Mouse (Mus musculus) monocyte, adult 5-6 weeks (primary cell): Measurements from ENCODE around the gene Tagln2. TPM values are rescaled to one million over a fixed set of nuclear protein-coding genes. Genes with fewer than 3 reads are reported as not detected.

Experiments
- ATAC-seq: fragments of 153-309, 156-312 bp; replicated peaks from 2 replicates; pipeline ENCODE4 v1.8.0; 2017; ENCODE audit warnings: mild to moderate bottlenecking; ENCODE audit not compliant: low TSS enrichment, insufficient number of reproducible peaks, severe bottlenecking, poor library complexity, low FRiP score
- total RNA-seq: library from RNA; stranded (forward); fragments of 200-1000, 200-491, 200-594 nt; gene quantifications from 3 replicates; pipeline ENCODE4 v1.2.3, GENCODE M21; 2017

Gene Tagln2
- total RNA-seq, 1 experiment from 2014 or later: 202 TPM

DNA sequence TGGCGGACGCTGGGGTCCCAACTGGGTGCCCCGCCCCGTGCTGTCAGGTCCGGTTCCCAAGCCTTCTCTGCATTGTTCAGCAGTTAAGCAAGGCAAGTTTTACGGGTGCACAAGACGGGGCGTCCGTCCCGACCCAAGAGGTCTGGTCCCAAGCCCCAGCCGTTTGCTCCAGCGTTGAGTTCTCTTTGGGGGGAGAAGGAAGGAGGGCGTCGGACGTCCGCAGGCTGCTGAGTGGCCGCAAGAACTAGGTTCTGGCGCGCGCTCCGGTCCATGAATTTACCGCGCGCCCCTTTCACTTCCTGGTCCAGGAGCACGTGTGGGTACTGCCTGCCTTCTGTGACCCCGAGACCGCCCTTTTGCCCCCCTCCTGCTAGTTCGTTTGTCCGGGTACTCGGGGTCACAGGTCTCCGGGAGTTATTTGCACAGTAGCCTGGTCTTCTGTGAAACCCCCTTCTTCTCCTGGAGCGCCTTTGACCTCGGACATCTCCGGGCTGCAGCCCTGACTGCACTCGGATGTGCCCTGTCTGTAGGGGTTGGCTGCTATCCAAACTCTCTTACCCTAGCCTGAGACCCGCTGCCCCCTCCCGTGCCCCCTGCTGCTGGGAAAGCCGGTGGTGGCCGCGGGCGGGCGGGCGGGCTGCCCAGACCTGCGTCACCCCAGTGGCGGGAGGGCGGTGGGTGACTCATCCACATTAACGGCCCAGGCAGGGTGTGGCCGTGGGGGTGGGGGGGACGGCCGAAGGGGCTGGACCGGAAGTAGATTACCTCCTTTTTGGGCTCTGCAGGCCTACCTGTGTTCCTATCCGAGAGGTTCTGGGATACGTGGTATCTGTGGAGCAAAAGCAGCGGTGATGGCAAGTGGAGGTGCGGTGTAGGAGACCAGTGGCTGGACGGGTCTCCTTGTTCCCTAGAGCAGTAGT, 864 bp downstream of the Tagln2 start:
- peak; percentile 37; the same call in 1 of the 2 replicates for ATAC-seq

DNA sequence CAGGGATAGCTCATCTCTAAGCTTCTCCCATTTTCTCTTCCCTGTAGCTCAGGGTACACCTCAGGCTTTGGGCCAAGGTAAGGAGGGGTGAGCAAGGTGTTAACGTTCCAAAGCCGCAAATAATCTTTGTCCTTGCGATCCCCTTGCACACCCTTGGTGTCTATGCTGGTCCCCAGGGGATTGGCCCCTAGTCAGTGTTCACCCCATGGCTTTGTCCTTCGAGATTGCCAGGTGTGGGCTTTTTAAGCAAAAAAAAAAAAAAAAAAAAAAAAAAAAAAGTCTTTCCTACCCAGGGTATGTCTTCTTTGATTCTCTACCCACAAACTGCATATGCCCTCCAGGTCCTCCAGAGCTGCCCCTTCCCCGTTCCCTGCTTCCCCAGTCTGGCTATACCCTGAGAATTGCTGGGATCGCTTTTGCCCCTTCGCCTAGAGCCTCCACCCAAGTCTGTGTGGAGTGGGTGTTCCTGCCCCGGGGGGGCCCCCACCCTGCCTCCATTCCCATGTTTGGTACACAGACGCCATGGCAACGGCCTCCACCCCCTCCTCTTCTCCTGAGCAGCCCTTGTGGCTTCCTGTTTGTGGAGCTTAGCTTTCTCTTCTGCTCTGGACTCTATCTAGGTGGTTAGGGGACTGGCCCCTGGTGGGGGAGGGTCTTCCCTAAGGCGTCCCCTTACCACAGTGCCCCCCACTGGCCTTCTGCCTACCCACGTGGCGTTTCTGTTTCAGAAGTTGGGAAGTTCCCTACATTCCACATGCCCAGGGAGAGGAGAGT, 1.7 kb downstream of the Tagln2 start:
- ATAC-seq: peak; percentile 15; the same call in 1 of the 2 replicates

DNA sequence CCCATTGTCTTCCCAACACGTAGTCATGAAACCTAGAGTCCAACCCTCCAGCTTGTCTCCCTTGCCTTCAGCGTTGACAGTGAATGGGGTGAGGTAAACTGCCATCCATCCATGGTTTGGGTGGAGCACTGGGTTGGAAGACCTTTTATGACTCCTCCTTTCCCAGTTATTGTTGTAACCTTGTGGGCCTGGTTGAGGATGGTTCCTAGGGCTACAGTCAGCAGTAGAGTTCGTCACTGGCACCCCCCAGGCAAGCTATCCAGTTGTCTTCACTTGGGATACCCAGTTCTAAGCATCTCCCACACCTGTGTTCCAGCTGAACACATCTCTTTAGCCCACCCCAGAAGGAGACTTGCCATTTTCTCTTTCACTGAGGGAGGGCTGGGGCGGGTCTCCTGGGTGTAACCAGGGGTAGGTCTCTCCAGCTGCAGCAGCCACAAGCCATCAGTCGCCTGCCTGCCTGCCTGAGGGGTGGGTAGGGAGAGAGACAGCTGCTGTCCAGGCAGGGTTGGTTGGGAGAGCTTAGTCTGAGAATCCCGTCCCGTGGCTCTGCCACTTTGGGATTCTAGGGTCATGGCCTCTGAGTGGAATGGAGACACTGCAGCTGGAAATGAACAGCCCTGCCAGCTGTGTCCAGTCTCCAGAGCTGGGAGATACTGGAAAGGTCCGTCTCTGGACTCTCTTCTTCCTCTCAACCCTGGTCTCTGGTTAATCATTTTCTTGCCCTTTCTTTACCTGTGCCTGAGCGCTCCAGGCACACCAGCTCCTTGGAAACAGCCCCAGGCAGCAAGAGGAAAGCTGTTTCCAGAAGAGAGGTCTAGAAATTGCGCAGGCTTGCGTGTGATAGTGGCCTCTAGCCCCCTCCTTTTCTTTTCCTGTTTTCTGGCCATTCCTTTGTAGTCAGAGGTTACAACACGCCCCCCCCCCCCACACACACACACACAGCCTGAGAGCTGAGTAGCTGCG, 2.6 kb downstream of the Tagln2 start:
- ATAC-seq: no peak

DNA sequence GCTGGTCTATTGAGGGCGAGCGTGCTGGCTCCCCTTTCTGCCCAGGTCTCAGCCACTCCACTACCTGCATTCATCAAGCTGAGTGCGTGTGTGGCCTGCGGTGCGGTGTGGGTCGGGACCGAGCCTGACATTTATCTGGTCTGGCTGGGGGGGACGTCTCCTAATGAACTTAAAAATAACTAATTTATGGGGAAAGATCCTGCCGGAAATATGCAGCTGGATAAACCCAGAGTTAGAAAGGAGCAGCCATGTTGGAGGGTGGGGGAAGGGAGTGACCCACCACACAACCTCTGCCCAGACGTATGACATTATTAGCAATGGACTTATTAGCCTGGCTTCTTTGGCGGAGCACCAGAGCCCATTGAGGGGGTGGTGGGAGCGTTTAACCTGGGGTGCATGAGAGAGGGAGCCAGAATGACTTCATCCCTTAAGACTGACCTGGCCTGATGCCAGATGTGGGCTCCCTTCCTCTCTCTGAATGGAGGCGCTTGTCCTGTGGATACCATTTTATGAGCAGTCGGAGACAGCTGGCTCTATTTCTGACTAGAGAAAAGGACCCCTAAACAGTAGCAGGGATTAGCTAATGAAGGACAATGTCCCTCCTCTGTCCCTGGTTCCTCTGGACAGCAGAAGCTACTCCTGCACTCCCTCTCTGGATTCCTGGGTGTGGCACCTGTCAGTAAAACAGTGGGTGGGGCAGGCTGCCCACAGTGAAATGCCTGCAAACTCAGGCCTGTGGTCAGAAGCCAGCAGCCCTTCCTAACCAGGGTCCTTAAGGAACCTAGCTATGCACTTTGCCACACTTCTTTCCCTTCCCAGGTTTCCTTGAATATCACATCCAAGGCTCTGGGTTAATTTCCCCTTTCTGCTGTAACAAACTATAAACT, 3.5 kb downstream of the Tagln2 start:
- no peak for ATAC-seq

DNA sequence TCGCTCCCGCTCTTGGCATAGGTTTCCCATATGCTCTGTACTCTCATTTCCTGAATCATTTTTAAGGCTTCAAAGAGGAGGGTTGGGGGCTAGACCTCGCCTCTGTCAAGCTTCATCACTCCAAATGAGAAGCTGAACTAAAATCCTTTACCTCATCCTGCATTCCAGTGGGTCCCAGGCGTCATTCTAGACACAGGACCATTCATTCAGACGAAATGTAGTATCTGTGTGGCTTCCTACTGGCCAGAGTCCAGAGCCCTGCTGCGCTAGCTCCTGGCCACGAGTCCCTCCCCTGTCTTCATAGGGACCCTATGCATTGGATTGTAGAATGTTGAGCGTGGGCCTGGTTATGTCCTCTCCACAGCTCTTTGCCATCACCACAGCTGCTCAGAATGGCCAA, 4.9 kb downstream of the Tagln2 start:
- no peak for ATAC-seq

DNA sequence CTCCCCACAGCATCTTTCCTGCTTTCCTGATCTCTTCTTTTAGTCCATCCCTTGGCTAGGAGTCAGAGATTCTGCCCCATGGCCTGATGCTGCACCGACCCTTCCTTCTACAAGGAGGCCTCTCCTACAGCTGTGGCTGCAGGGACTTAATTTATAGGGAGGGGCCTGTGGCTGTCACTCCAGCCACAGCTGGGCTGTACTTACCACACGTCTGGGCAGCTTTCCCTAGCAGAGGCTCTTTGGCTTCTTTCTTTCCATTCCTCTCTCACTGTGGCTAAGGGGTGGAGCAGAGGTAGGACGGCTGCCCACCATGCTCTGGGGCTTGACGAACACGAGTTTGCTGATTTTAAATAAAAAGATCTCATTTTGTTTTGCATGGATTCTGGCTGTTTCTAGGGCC, 7.2 kb downstream of the Tagln2 start:
- no peak for ATAC-seq

DNA sequence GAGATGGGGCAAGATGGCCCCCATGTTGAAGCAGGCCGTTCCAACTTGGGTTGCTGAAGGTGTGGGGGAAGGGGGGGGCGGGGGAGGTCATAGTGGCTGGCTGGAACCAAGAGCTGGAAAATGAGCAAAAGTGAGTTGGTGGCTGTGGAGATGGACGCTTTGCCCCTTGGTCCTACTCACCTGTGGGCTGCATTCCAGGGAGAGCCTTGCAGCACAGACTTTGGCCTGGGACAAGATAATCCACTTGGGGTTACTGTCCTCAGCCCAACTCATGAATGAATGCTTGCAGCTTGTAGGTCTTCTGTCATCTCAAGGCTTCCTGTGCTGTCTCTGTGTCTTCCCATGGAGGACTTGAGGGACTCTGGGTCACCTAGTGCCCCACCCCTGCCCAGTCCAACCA, 7.9 kb downstream of the Tagln2 start:
- ATAC-seq: no peak

DNA sequence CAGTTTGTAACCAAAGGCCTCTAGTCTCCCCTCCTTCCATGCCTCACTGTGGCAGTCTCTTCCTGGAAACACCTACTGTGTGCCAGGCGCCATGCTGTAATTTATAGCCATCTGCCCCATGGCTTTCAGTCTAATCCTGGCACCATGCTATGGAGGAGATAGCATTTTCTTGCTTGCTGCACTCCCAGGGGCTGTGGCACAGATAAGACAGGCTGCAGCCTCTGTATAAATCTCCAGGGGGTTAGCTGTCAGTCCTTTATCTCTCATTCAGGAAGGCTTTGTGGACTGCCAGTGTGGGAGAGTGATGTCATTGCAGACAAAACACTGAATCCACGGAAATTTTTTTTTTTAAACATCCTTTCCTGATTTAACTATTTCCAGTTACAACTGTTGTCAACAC, 8.3 kb downstream of the Tagln2 start:
- ATAC-seq: no peak

DNA sequence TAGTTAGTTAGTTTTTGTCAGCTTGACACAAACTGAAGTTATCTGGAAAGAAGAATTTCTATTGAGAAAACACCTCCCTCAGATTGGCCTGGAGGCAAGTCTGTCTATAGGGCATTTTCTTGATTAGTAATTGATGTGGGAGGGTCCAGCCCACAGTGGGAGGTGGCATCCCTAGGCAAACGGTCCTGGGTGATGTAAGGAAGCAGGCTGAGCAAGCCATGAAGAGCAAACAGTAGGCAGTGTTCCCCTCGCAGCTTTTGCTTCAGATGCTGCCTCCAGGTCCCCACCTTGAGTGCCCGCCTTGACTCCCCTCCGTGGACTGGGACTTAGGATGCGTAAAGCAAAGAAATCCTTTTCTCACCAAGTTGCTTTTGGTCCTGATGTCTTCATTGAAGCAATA, 9.4 kb downstream of the Tagln2 start:
- ATAC-seq: no peak

DNA sequence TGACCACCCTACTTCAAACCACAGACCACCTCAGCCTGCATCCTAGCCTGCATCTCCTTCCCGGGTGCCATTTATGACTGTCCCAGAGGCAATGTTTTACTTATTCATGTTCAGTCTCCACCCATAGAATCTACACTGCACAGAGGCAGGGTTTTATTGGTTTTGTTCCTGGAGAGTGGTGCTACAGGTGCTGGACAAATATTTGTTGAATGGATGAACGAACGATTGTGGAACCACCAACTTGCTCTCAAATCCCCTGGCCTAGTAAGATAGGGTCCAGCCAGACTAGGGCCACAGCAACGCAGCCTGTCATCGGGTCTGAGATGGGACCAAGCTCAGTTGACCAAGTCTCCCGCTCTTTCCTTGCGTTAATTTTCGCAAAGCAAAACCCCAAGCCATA, 10.1 kb downstream of the Tagln2 start:
- ATAC-seq: no peak

DNA sequence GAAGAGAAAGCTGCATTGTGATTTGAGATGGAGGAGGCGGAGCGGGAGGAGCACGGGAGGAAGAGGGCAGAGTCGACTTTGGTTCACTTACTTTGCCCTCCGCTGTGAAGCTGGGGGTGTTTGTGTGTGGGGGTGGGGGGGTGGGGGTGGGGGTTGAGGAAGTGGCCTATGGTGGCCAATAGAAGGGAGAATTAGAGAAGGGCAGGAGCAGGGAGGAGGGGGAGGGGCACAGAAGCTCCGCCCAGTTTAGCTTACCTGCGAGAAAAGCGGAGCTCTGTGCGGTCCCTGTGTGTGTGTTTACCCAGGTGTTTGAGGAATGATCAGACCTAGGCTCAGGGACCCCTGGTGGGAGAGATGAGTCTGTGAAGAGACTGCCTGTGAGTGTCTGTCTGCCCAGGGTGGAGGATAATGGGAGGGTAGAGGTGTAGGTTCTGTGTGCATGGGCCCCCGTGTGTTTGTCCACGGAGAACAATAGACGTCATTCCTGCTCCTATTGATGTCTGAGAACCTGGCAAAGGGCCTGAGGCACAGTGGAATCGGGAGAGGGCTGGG, 10.7 kb downstream of the Tagln2 start:
- ATAC-seq: no peak

DNA sequence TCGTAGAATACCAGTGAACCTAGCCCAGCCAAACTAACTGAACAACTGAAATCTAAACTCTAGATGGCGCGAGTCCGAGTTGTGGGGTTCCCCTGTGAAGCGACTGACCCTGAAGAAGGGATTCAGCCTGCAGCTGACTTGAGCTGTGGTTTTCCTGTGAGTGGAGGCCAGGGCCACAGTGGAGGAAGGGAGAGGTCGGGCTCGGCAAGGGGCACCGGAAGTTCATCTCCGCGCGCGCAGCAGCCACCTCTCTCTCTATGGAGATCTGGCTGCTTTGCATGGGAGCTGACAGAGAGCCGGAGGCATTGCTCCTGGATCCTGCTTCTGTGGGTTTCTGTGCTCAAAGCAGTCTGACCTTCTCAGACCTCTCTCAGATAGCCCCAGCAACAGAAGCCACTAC, 13.1 kb downstream of the Tagln2 start:
- peak; percentile 80 for ATAC-seq

DNA sequence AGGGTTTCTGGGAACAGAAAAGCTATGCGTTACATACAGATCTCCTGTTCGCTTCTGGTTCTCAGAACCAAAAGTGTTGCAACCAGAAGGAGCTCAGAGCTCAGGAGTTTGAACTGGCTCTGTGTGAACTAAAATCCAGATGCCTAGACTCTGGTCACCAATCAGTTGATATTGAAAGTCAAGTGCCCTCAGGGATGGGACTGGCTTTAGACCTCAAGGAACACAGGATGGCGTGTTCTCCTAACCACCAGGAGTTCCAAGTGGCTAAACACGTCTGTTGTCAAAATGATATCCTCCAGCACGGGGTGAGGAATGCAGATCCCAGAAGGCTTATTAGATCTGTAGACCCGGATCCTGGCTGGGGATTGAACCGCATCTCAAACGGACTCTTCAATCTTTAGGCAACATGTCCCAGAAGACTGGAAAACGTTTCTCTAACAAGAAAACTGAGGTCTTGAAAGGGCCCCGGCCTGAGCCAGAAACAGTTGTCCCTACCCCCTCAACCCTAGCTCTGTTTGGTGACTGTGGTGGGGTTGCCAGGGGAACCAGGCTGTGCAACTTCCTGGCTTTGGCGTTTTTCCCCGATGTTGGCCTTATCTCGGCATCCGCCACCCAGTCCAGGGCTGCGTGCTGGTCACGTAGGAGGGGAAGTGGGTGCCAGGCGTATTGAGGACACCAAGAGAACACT, 13.8 kb downstream of the Tagln2 start:
- ATAC-seq: peak; percentile 78

DNA sequence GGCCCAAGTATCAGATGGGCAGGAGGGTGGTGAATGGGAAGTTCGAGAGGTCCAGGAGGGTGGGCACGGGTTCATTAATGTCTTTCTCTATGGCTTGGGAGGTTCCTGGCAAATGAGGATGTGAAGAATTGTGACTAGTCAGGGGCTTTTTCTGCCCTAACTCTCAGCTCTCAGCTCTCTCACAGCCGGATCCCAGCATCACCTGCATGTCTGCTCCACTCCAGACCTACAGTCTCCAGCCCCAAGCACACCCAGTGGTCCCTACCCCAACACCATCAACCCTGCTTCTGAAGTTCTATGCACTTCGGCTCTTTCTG, 14.3 kb downstream of the Tagln2 start:
- ATAC-seq: no peak

DNA sequence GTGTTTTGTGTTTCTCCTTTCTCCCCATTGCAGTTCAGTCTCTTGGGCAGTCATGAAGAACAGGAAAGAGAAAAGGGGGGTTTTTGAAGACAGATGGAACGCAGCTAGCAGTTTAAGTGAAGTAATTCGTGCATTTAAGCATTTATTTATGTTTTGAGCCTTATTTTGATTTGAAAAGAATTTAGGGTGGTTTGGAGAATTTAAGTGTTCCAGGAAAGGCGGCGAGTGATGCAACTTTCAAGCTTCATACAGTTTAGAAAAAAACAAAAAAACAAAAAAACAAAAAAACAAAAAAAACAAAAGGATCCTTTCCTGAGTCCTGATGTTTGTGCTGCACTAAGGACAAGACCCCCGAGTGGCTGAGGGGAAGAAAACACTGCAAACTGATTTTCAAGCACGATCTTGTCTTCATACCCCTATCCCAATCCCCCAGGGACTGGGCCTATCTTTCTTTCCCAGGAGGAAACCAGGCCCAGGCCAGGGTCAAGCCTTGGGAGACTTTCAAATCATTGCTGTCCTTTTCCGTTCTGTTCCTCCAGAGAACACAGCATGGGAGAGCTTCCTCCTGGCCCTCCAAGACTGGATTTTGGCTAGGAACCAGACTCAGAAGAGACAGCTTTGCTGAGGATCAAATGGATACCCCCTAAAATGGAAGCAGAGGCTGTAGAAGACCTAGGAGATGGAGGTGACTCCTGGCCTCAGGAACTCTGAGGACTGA, 14.9 kb downstream of the Tagln2 start:
- ATAC-seq: no peak

DNA sequence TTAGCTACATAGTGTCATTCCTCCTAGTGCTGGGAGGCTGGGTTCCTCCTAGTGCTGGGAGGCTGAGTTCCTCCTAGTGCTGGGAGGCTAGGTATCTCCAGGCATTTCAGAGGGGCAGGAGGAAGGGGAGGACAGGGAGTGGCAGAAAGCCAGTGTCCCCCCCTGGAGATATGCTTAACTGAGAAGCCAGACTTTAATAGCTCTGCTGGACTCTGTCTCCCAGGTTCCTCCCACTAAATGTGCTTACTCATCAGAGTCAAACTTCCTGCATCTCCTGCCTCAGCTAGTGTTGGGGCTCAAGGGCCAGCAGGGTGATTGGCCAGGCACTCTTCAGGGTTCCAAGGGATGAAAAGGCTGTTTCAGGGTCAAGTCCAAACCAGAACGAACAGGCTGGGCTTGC, 15.5 kb downstream of the Tagln2 start:
- ATAC-seq: no peak

DNA sequence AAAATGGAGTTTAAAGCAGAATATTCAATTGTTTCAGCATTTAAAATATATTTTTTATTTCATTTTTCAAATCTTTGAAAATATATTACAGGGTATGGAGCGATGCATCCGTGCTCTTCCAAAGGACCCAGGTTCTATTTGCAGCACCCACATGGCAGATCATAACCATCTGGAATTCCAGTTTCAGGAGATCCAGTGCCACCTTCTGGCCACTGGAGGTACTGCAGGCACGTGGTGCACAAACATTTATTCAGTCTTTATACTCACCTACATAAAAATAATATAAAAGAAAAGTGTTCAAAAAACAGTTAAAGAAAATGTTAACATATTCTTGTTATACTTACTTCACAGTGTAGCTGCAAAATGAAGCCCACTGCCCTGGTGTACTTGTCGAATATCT, 18.2 kb downstream of the Tagln2 start:
- ATAC-seq: no peak
